Mouse (Mus musculus) CH12.LX (cell line): ENCODE data around the gene Olfr1215.

ENCODE experiments used
- CHD2 ChIP-seq: IDR thresholded peaks from 2 replicates; pipeline ENCODE4 v1.6.1; 2011; ENCODE audit warnings: low read length, improper control_type of control experiment
- EP300 ChIP-seq: IDR thresholded peaks from 2 replicates; pipeline ENCODE4 v1.6.1; 2011; ENCODE audit warnings: low read length, improper control_type of control experiment
- MAX ChIP-seq: IDR thresholded peaks from 2 replicates; pipeline ENCODE4 v1.6.1; 2011; ENCODE audit warnings: low read length, improper control_type of control experiment
- POLR2A ChIP-seq: IDR thresholded peaks from 2 replicates; pipeline ENCODE4 v1.6.1; 2011; ENCODE audit warnings: low read depth, mild to moderate bottlenecking, improper control_type of control experiment, low read length
- RAD21 ChIP-seq: IDR thresholded peaks from 2 replicates; pipeline ENCODE4 v1.6.1; 2011; ENCODE audit warnings: low read depth, mild to moderate bottlenecking, low read length, improper control_type of control experiment, moderate library complexity
- SMC3 ChIP-seq: IDR thresholded peaks from 2 replicates; pipeline ENCODE4 v1.6.1; 2011; ENCODE audit warnings: low read depth, low read length, improper control_type of control experiment
- TBP ChIP-seq: conservative IDR thresholded peaks from 2 replicates; pipeline ENCODE4 v1.6.1; 2011; ENCODE audit warnings: low read depth, low read length, improper control_type of control experiment

DNA sequence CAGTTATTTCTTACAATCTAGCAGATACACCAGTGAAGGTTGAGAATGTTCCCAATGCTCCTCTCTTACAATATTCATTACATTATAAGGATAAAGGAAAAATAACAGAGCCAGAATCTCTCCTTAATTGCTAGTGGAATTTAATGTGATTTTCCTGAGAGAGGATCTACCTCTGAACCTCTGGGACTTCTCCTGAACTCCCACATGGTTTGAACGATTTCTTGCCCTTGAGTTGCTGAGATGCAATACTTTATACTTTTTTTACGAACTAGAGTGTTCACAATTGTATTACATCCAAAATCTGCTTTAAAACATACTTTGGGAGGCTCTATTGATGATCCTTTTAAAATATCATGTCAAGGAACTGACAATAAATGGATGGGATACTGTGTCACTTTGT lies at the start of gene Olfr1215:
- no peak for TF ChIP-seq SMC3
- no peak for TF ChIP-seq MAX
- no peak for TF ChIP-seq POLR2A
- TF ChIP-seq RAD21: no peak
- TF ChIP-seq EP300: no peak
- TF ChIP-seq TBP: no peak
- TF ChIP-seq CHD2: no peak
